Mouse (Mus musculus) hindbrain, embryonic 16.5 days (tissue): ENCODE data around the gene Gcnt3. TPM values are rescaled to one million over a fixed set of nuclear protein-coding genes. Genes with fewer than 3 reads are reported as not detected.

Experiments used
- ATAC-seq: fragments of 200-750 bp; cut with Nextera tagmentation; 2 replicates; pipeline ENCODE4 v1.8.0; 2017; ENCODE audit warnings: moderate TSS enrichment, moderate library complexity
- H3K27ac ChIP-seq: fragments of 300-500 bp; sonication (generic); 2 replicates; pipeline ENCODE4 v1.5.1; 2014; ENCODE audit warnings: low read depth, mild to moderate bottlenecking, control low read depth, low read length, moderate library complexity
- H3K27me3 ChIP-seq: fragments of 300-500 bp; sonication (generic); replicated peaks from 2 replicates; pipeline ENCODE4 v1.6.1; 2014; ENCODE audit warnings: low read length; ENCODE audit not compliant: control insufficient read depth, insufficient read depth
- H3K36me3 ChIP-seq: fragments of 300-500 bp; sonication (generic); 2 replicates; pipeline ENCODE4 v1.6.1; 2014; ENCODE audit warnings: mild to moderate bottlenecking, low read length, moderate library complexity, mixed read lengths; ENCODE audit not compliant: control insufficient read depth, insufficient read depth
- H3K4me1 ChIP-seq: fragments of 300-500 bp; sonication (generic); 2 replicates; pipeline ENCODE4 v1.6.1; 2014; ENCODE audit warnings: low read depth, low read length; ENCODE audit not compliant: control insufficient read depth, insufficient read depth
- H3K4me2 ChIP-seq: fragments of 300-500 bp; sonication (generic); 2 replicates; pipeline ENCODE4 v1.6.1; 2014; ENCODE audit warnings: mild to moderate bottlenecking, low read length, control low read depth, moderate library complexity
- H3K4me3 ChIP-seq: fragments of 300-500 bp; sonication (generic); 2 replicates; pipeline ENCODE4 v1.5.1; 2014; ENCODE audit warnings: mild to moderate bottlenecking, low read length, control low read depth, moderate library complexity
- H3K9ac ChIP-seq: fragments of 300-500 bp; sonication (generic); 2 replicates; pipeline ENCODE4 v1.6.1; 2014; ENCODE audit warnings: low read depth, mild to moderate bottlenecking, control low read depth, low read length, moderate library complexity
- H3K9me3 ChIP-seq: fragments of 300-500 bp; sonication (generic); 2 replicates; pipeline ENCODE4 v1.6.1; 2014; ENCODE audit warnings: mild to moderate bottlenecking, low read length, moderate library complexity; ENCODE audit not compliant: control insufficient read depth
- WGBS: fragments of 180-500 bp; shearing (Covaris S2); extraction: QIAGEN DNeasy Blood & Tissue Kit; methylation state at CpG from one replicate; pipeline ENCODE4 v1.1.7; 2014; 5-methylcytosine and 5-hydroxymethylcytosine counted together
- polyA plus RNA-seq: library from polyadenylated mRNA; unstranded; fragments of >200 nt; fragmentation: Nextera tagmentation; extraction: Ambion mirVana; gene quantifications from 2 replicates; pipeline ENCODE4 v1.2.1, GENCODE M21; 2015

Gene Gcnt3
- polyA plus RNA-seq, 1 experiment from 2014 or later = not detected

GRCm38 (mm10) chr9:70048280-70048679 lies 10.4 kb upstream of the Gcnt3 start:
- H3K4me3 ChIP-seq = no peak overlapping the region
- no peak for ATAC-seq
- no peaks in the 10 kb centered on the region for H3K27me3 ChIP-seq
- no peak overlapping the region for H3K4me2 ChIP-seq
- no peak overlapping the region for H3K27ac ChIP-seq
- no peak overlapping the region for H3K9ac ChIP-seq
- no peaks in the 10 kb centered on the region for H3K9me3 ChIP-seq
- no peaks in the 10 kb centered on the region for H3K4me1 ChIP-seq
- H3K36me3 ChIP-seq = no peaks in the 10 kb centered on the region
- 55% methylated on average over 5 of the region's 5 CpGs for WGBS

- H3K9me3 ChIP-seq = no peaks in the 10 kb centered on the region
- H3K36me3 ChIP-seq = no peaks in the 10 kb centered on the region
- WGBS = 66% methylated on average over 3 of the region's 3 CpGs
- H3K9ac ChIP-seq = no peak overlapping the region
- no peak overlapping the region for H3K27ac ChIP-seq
- H3K4me1 ChIP-seq = no peaks in the 10 kb centered on the region
- no peak overlapping the region for H3K4me3 ChIP-seq
- H3K27me3 ChIP-seq = no peaks in the 10 kb centered on the region
- no peak overlapping the region for H3K4me2 ChIP-seq
- no peak for ATAC-seq
Measured at GRCm38 (mm10) chr9:70047839-70048238, 10.0 kb upstream of the Gcnt3 start.

- H3K4me1 ChIP-seq = no peaks in the 10 kb centered on the region
- no peaks in the 10 kb centered on the region for H3K9me3 ChIP-seq
- ATAC-seq = no peak
- H3K4me3 ChIP-seq = no peak overlapping the region
- H3K36me3 ChIP-seq = no peaks in the 10 kb centered on the region
- H3K9ac ChIP-seq = no peak overlapping the region
- WGBS = 92% methylated on average over 6 of the region's 6 CpGs
- H3K27me3 ChIP-seq = no peaks in the 10 kb centered on the region
- H3K4me2 ChIP-seq = no peak overlapping the region
- no peak overlapping the region for H3K27ac ChIP-seq
Measured at GRCm38 (mm10) chr9:70046255-70046654, 8.4 kb upstream of the Gcnt3 start.

GRCm38 (mm10) chr9:70044865-70045264 lies 7.0 kb upstream of the Gcnt3 start:
- H3K27me3 ChIP-seq = no peaks in the 10 kb centered on the region
- H3K4me2 ChIP-seq = no peak overlapping the region
- no peak overlapping the region for H3K9ac ChIP-seq
- H3K4me1 ChIP-seq = no peaks in the 10 kb centered on the region
- no peaks in the 10 kb centered on the region for H3K9me3 ChIP-seq
- H3K36me3 ChIP-seq = no peaks in the 10 kb centered on the region
- H3K4me3 ChIP-seq = no peak overlapping the region
- H3K27ac ChIP-seq = no peak overlapping the region
- ATAC-seq = no peak
- WGBS = 88% methylated on average over 2 of the region's 2 CpGs

GRCm38 (mm10) chr9:70042935-70043334 lies 5.0 kb upstream of the Gcnt3 start:
- Histone ChIP-seq H3K27me3 (no peaks in the 10 kb centered on the region), H3K4me3 (no peak overlapping the region), H3K9ac (no peak overlapping the region), H3K9me3 (no peaks in the 10 kb centered on the region), H3K27ac (no peak overlapping the region), H3K4me2 (no peak overlapping the region), H3K36me3 (no peaks in the 10 kb centered on the region), H3K4me1 (no peaks in the 10 kb centered on the region)
- ATAC-seq = no peak
- WGBS = 70% methylated on average over 1 of the region's 1 CpGs

GRCm38 (mm10) chr9:70042137-70042536 lies 4.2 kb upstream of the Gcnt3 start:
- H3K9me3 ChIP-seq = no peaks in the 10 kb centered on the region
- H3K9ac ChIP-seq = no peak overlapping the region
- ATAC-seq = no peak
- 96% methylated on average over 4 of the region's 4 CpGs for WGBS
- no peaks in the 10 kb centered on the region for H3K27me3 ChIP-seq
- no peaks in the 10 kb centered on the region for H3K4me1 ChIP-seq
- no peaks in the 10 kb centered on the region for H3K36me3 ChIP-seq
- H3K4me2 ChIP-seq = no peak overlapping the region
- H3K27ac ChIP-seq = no peak overlapping the region
- H3K4me3 ChIP-seq = no peak overlapping the region

GRCm38 (mm10) chr9:70040570-70040969 lies 2.7 kb upstream of the Gcnt3 start:
- Histone ChIP-seq H3K4me2 (no peak overlapping the region), H3K4me3 (no peak overlapping the region), H3K36me3 (no peaks in the 10 kb centered on the region), H3K4me1 (no peaks in the 10 kb centered on the region), H3K9ac (no peak overlapping the region), H3K9me3 (no peaks in the 10 kb centered on the region), H3K27ac (no peak overlapping the region), H3K27me3 (no peaks in the 10 kb centered on the region)
- 88% methylated on average over 11 of the region's 11 CpGs for WGBS
- no peak for ATAC-seq

GRCm38 (mm10) chr9:70039597-70040385 lies 1.9 kb upstream of the Gcnt3 start:
- Histone ChIP-seq H3K9me3 (no peaks in the 10 kb centered on the region), H3K4me1 (no peaks in the 10 kb centered on the region), H3K4me2 (no peak overlapping the region), H3K9ac (no peak overlapping the region), H3K4me3 (no peak overlapping the region), H3K27ac (no peak overlapping the region), H3K27me3 (no peaks in the 10 kb centered on the region), H3K36me3 (no peaks in the 10 kb centered on the region)
- WGBS = 86% methylated on average over 6 of the region's 6 CpGs
- ATAC-seq = no peak

- no peaks in the 10 kb centered on the region for H3K9me3 ChIP-seq
Measured at GRCm38 (mm10) chr9:70036646-70037045, 1.2 kb downstream of the Gcnt3 start.

More at GRCm38 (mm10) chr9:70036646-70037045, 1.2 kb downstream of the Gcnt3 start:
- no peak for ATAC-seq
- no peaks in the 10 kb centered on the region for H3K36me3 ChIP-seq
- no peak overlapping the region for H3K4me2 ChIP-seq
- H3K4me1 ChIP-seq = no peaks in the 10 kb centered on the region
- H3K9ac ChIP-seq = no peak overlapping the region
- no peak overlapping the region for H3K27ac ChIP-seq
- WGBS = 85% methylated on average over 4 of the region's 4 CpGs
- H3K27me3 ChIP-seq = no peaks in the 10 kb centered on the region
- no peak overlapping the region for H3K4me3 ChIP-seq
